ENCODE assay signal across 8 mouse cellular contexts in the genomic region with DNA sequence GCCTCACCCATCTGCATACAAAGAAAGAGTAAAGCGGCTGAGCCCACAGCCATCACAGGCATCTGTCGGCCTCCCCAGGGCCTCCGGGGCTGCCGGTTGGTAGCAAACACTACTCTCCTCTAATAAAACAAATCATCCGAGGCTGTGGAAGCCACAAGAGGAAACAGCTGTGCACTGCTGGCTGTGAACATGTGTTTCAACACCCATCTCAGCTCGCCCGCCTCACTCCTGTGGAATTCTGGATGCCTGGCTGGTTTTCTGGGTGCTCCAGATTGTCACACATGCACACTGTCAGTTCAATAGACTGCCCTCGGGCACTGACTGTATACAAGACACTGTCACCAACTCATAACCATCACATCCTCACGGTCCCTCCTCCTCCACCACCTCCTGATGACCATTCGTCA. TPM values are rescaled to one million over a fixed set of nuclear protein-coding genes. Genes with fewer than 3 reads are reported as not detected.
A peak's percentile ranks its signal among the peaks of the same experiment; 100 is the strongest.
DNase-seq lines count a peak whose midpoint lies in the region; ATAC-seq lines count a peak whose summit lies in the region.

No protein-coding gene starts in this region.

- peak; percentile 50 for DNase-seq in kidney, postnatal 14 days
- no peak for DNase-seq in kidney, adult 8-10 months
- DNase-seq in NIH3T3 (ENCODE audit: low read depth): peak; percentile 8
- DNase-seq in spleen, postnatal 4 days (ENCODE audit: low spot score in 2 of 2): no peak
- no peak for DNase-seq in adrenal gland, postnatal 14 days
- DNase-seq in testis, postnatal 14 days (ENCODE audit: low spot score): no peak

- peak; percentile 49 for ATAC-seq in granulocyte monocyte progenitor cell, adult 5-6 weeks (replicated peaks; ENCODE audit: poor library complexity, severe bottlenecking)
- ATAC-seq in megakaryocyte, adult 5-6 weeks (ENCODE audit: poor library complexity, severe bottlenecking): peak; percentile 15; the same call in 1 of the 2 replicates

RNA-seq across cellular contexts. Expression of a gene that starts 40.7 kb away (rescaled TPM):
- total RNA-seq in granulocyte monocyte progenitor cell, adult 5-6 weeks (2014; fragmentation: Nextera tagmentation): 0.34 TPM in 1 of 2 replicates, not detected in the other
- total RNA-seq in granulocyte monocyte progenitor cell, adult 5-6 weeks (2017): not detected in 2 replicates
- total RNA-seq in megakaryocyte, adult 5-6 weeks (2015): 0.13 and 0.75 TPM in 2 replicates
- total RNA-seq in megakaryocyte, adult 5-6 weeks (2017): 0.07 and 0.12 TPM in 2 replicates
- 22.0 and 26.0 TPM in 2 replicates for total RNA-seq in adrenal gland, postnatal 14 days (2021)

Comparison
In these comparisons a context has a peak if more than half of its experiments do, and no peak if none do; other contexts are left out.
1. DNase-seq: peak in kidney, postnatal 14 days (single experiment) and NIH3T3 (single experiment); none in kidney, adult 8-10 months (0 of 2), spleen, postnatal 4 days (0 of 2), adrenal gland, postnatal 14 days (single experiment) and testis, postnatal 14 days (single experiment).
2. RNA of a gene that starts 40.7 kb away (total RNA-seq): 22.0 to 26.0 TPM in adrenal gland, postnatal 14 days; 0.07 to 0.75 TPM in megakaryocyte, adult 5-6 weeks and 0.34 TPM in granulocyte monocyte progenitor cell, adult 5-6 weeks; every median in the first group is over 10 times any median in the second.